ENCODE assay signal across 11 mouse cellular contexts in the genomic region with DNA sequence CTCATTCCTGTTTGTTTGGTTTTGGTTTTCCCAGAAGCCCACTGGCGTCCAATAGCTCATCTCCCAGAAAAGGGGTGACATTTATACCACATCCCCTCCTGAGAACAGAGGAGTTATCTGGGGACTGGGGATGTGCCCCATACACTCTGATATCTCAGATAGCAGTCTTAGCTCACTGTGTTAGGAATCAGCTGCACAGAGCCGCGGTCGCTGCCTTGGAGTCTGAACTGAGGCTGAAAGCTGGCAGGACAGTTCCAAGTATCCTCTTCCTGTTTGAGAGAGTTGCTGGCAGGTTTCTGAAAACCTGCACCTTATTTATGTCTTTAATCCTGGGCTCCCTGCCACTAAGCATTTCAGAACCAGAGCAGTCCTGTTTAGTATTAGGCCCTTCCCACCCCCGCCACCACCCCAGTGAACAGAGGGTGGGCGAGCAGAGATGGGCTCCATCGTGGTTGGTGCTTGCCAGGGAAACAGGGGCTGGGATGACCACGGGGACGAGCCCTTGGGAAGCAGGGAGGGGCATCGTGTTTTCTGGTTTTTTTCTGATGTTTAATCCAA.
DNase-seq lines count a peak whose midpoint lies in the region; ATAC-seq and TF ChIP-seq lines count a peak whose summit lies in the region.
"Had no signal": no experiment of that assay in that cellular context is flagged by ENCODE, and none has a peak within 500 bp of the region (broad histone marks: within the 10 kb centered on the region; RNA-seq: fewer than 3 reads in every experiment).

No protein-coding gene starts in this region.

- TF ChIP-seq CTCF in lung, embryonic 14.5 days (IDR thresholded peaks at IDR 0.05; ENCODE audit: low read depth), result no peak

- peak; percentile 75 for DNase-seq in lung, embryonic 14.5 days
- no peak for DNase-seq in lung, postnatal 36 days
- DNase-seq in embryonic facial prominence, embryonic 10.5 days (ENCODE audit: low spot score), result no peak
- DNase-seq in gastrocnemius, postnatal 10 days, result peak; percentile 19
- no peak for DNase-seq in yolk sac, embryonic 10.5 days (ENCODE audit: low spot score)
- no peak for DNase-seq in adrenal gland, postnatal 36 days
- DNase-seq: heart, postnatal 14 days had no signal

- no peak overlapping the region for H3K4me3 ChIP-seq in lung, embryonic 14.5 days (ENCODE audit: low read depth, low read length)
- no peak overlapping the region for H3K4me3 ChIP-seq in embryonic facial prominence, embryonic 10.5 days
- no peak overlapping the region for H3K4me3 ChIP-seq in stomach, embryonic 14.5 days (ENCODE audit: low read depth, low read length)
- H3K4me3 ChIP-seq: left cerebral cortex, adult 2 months; midbrain, embryonic 15.5 days had no signal

- ATAC-seq in lung, embryonic 14.5 days (ENCODE audit: insufficient read depth), result peak; percentile 57
- ATAC-seq in stomach, embryonic 14.5 days (ENCODE audit: insufficient number of reproducible peaks, insufficient read depth, low FRiP score, low read depth), result no peak
- ATAC-seq: midbrain, embryonic 15.5 days had no signal

- H3K9ac ChIP-seq in lung, embryonic 14.5 days, result no peak overlapping the region
- no peak overlapping the region for H3K9ac ChIP-seq in stomach, embryonic 14.5 days (replicated peaks; ENCODE audit: low read depth, low read length)
- H3K9ac ChIP-seq: midbrain, embryonic 15.5 days had no signal

- peaks cover 4% of the 10 kb centered on the region; the same call in 1 of the 2 replicates for H3K9me3 ChIP-seq in lung, embryonic 14.5 days (ENCODE audit: low read depth, low read length)
- peaks cover 9% of the 10 kb centered on the region; the same call in 1 of the 2 replicates for H3K9me3 ChIP-seq in embryonic facial prominence, embryonic 10.5 days
- no peaks in the 10 kb centered on the region for H3K9me3 ChIP-seq in stomach, embryonic 14.5 days (ENCODE audit: control insufficient read depth, low read depth, low read length)
- H3K9me3 ChIP-seq: midbrain, embryonic 15.5 days had no signal

- H3K27me3 ChIP-seq in lung, embryonic 14.5 days (ENCODE audit: insufficient read depth, low read length), result no peaks in the 10 kb centered on the region
- H3K27me3 ChIP-seq in embryonic facial prominence, embryonic 10.5 days (replicated peaks; ENCODE audit: low read depth, poor library complexity, severe bottlenecking), result 0 out of 2 replicates have a peak, but pooled peaks cover 6% of the 10 kb centered on the region
- H3K27me3 ChIP-seq in stomach, embryonic 14.5 days (ENCODE audit: control insufficient read depth, insufficient read depth, low read length), result no peaks in the 10 kb centered on the region
- H3K27me3 ChIP-seq: midbrain, embryonic 15.5 days had no signal

- H3K27ac ChIP-seq in lung, embryonic 14.5 days (ENCODE audit: low read depth), result 0 out of 2 replicates have a peak overlapping the region, but pooled peaks have one; percentile 14
- H3K27ac ChIP-seq in embryonic facial prominence, embryonic 10.5 days (replicated peaks), result 0 out of 2 replicates have a peak overlapping the region, but pooled peaks have one; percentile 2
- H3K27ac ChIP-seq in stomach, embryonic 14.5 days (ENCODE audit: low read length), result 0 out of 2 replicates have a peak overlapping the region, but pooled peaks have one; percentile 16
- H3K27ac ChIP-seq: kidney, postnatal 0 days; left cerebral cortex, adult 2 months; midbrain, embryonic 15.5 days had no signal

- WGBS in lung, embryonic 14.5 days, result 31% methylated on average over 10 of the region's 10 CpGs
- 73% methylated on average over 10 of the region's 10 CpGs for WGBS in embryonic facial prominence, embryonic 10.5 days
- 45% methylated on average over 10 of the region's 10 CpGs for WGBS in stomach, embryonic 14.5 days

- H3K36me3 ChIP-seq in lung, embryonic 14.5 days (ENCODE audit: insufficient read depth), result no peaks in the 10 kb centered on the region
- no peaks in the 10 kb centered on the region for H3K36me3 ChIP-seq in embryonic facial prominence, embryonic 10.5 days (replicated peaks)
- H3K36me3 ChIP-seq in stomach, embryonic 14.5 days (ENCODE audit: control insufficient read depth, insufficient read depth, low read length), result no peaks in the 10 kb centered on the region
- H3K36me3 ChIP-seq: midbrain, embryonic 15.5 days had no signal

- H3K4me2 ChIP-seq in lung, embryonic 14.5 days, result no peak overlapping the region
- no peak overlapping the region for H3K4me2 ChIP-seq in stomach, embryonic 14.5 days (replicated peaks; ENCODE audit: low read depth, low read length)
- H3K4me2 ChIP-seq: midbrain, embryonic 15.5 days had no signal

- peaks cover 9% of the 10 kb centered on the region for H3K4me1 ChIP-seq in lung, embryonic 14.5 days (ENCODE audit: insufficient read depth)
- peaks cover 30% of the 10 kb centered on the region for H3K4me1 ChIP-seq in embryonic facial prominence, embryonic 10.5 days
- H3K4me1 ChIP-seq in stomach, embryonic 14.5 days (ENCODE audit: control insufficient read depth, insufficient read depth, low read length), result peaks cover 10% of the 10 kb centered on the region

Comparison
In these comparisons a context has a peak if more than half of its experiments do, and no peak if none do; other contexts are left out.
1. DNase-seq: peak in lung, embryonic 14.5 days (single experiment) and gastrocnemius, postnatal 10 days (single experiment); none in lung, postnatal 36 days (single experiment), embryonic facial prominence, embryonic 10.5 days (single experiment), yolk sac, embryonic 10.5 days (single experiment) and adrenal gland, postnatal 36 days (0 of 2).
2. Peak in every context shown above with its lines, with median percentiles within 50 percentile points of each other: H3K27ac ChIP-seq.